In genomic region chr5:53970178-53970577, GRCm38 (mm10) we compare ENCODE assay signal across 12 mouse cellular contexts. TPM values are rescaled to one million over a fixed set of nuclear protein-coding genes. Genes with fewer than 3 reads are reported as not detected.
DNase-seq lines count a peak whose midpoint lies in the region; ATAC-seq and TF ChIP-seq lines count a peak whose summit lies in the region.
"Had no signal": no experiment of that assay in that cellular context is flagged by ENCODE, and none has a peak within 500 bp of the region (broad histone marks: within the 10 kb centered on the region; RNA-seq: fewer than 3 reads in every experiment).

No protein-coding gene starts in this region.

- DNase-seq in adrenal gland, adult 2 months = peak; percentile 53
- no peak for DNase-seq in adrenal gland, postnatal 4 days (ENCODE audit: low spot score in 2 of 2)
- peak; percentile 42 for DNase-seq in heart, postnatal 25 days (ENCODE audit: low spot score)
- peak; percentile 25 for DNase-seq in lung, embryonic 14.5 days
- no peak for DNase-seq in embryo, embryonic 11 days
- DNase-seq in right cerebral cortex, postnatal 4 days = no peak
- DNase-seq in midbrain, embryonic 10.5 days (ENCODE audit: low spot score) = no peak
- DNase-seq: forebrain, postnatal 0 days; liver, postnatal 0 days; right cerebral cortex, adult 18-20 months had no signal

- 68% methylated on average over 7 of the region's 7 CpGs for WGBS in embryonic facial prominence, embryonic 15.5 days
- WGBS in lung, embryonic 14.5 days = 50% methylated on average over 7 of the region's 7 CpGs
- 83% methylated on average over 7 of the region's 7 CpGs for WGBS in midbrain, embryonic 10.5 days

- no peak overlapping the region for H3K4me3 ChIP-seq in embryonic facial prominence, embryonic 15.5 days (replicated peaks)
- H3K4me3 ChIP-seq in lung, embryonic 14.5 days (ENCODE audit: low read depth, low read length) = no peak overlapping the region
- H3K4me3 ChIP-seq in midbrain, embryonic 10.5 days = no peak overlapping the region

- no peak for TF ChIP-seq CTCF in lung, embryonic 14.5 days (IDR thresholded peaks at IDR 0.05; ENCODE audit: low read depth)

- H3K27ac ChIP-seq in embryonic facial prominence, embryonic 15.5 days (replicated peaks) = no peak overlapping the region
- H3K27ac ChIP-seq in lung, embryonic 14.5 days (ENCODE audit: low read depth) = no peak overlapping the region
- no peak overlapping the region for H3K27ac ChIP-seq in midbrain, embryonic 10.5 days (replicated peaks)
- H3K27ac ChIP-seq: hindbrain, postnatal 0 days had no signal

- intact Hi-C loops in heart, postnatal 25 days (cut with DNase I) = loop anchor here (2.0 kb wide), 2 partner anchors 21 to 97 kb away; no protein-coding TSS in a partner anchor

- H3K4me1 ChIP-seq in embryonic facial prominence, embryonic 15.5 days = no peaks in the 10 kb centered on the region
- no peaks in the 10 kb centered on the region for H3K4me1 ChIP-seq in lung, embryonic 14.5 days (ENCODE audit: insufficient read depth)
- H3K4me1 ChIP-seq in midbrain, embryonic 10.5 days = no peaks in the 10 kb centered on the region

- H3K9me3 ChIP-seq in embryonic facial prominence, embryonic 15.5 days (replicated peaks) = no peaks in the 10 kb centered on the region
- no peaks in the 10 kb centered on the region for H3K9me3 ChIP-seq in lung, embryonic 14.5 days (ENCODE audit: low read depth, low read length)
- no peaks in the 10 kb centered on the region for H3K9me3 ChIP-seq in midbrain, embryonic 10.5 days (replicated peaks)

- 0 out of 2 replicates have a peak, but pooled peaks have one; percentile 15 for ATAC-seq in embryonic facial prominence, embryonic 15.5 days (ENCODE audit: insufficient number of reproducible peaks, low FRiP score, low TSS enrichment, low read depth)
- ATAC-seq in lung, embryonic 14.5 days (ENCODE audit: insufficient read depth) = peak; percentile 38; the same call in 1 of the 2 replicates
- ATAC-seq: forebrain, postnatal 0 days; hindbrain, postnatal 0 days; liver, postnatal 0 days had no signal

- no peak overlapping the region for H3K9ac ChIP-seq in embryonic facial prominence, embryonic 15.5 days
- H3K9ac ChIP-seq in lung, embryonic 14.5 days = no peak overlapping the region
- H3K9ac ChIP-seq: forebrain, postnatal 0 days; liver, postnatal 0 days had no signal

- no peak overlapping the region for H3K4me2 ChIP-seq in embryonic facial prominence, embryonic 15.5 days (replicated peaks)
- H3K4me2 ChIP-seq in lung, embryonic 14.5 days = no peak overlapping the region

- no peaks in the 10 kb centered on the region for H3K36me3 ChIP-seq in embryonic facial prominence, embryonic 15.5 days
- no peaks in the 10 kb centered on the region for H3K36me3 ChIP-seq in lung, embryonic 14.5 days (ENCODE audit: insufficient read depth)
- no peaks in the 10 kb centered on the region for H3K36me3 ChIP-seq in midbrain, embryonic 10.5 days

- H3K27me3 ChIP-seq in embryonic facial prominence, embryonic 15.5 days = no peaks in the 10 kb centered on the region
- no peaks in the 10 kb centered on the region for H3K27me3 ChIP-seq in lung, embryonic 14.5 days (ENCODE audit: insufficient read depth, low read length)
- no peaks in the 10 kb centered on the region for H3K27me3 ChIP-seq in midbrain, embryonic 10.5 days (ENCODE audit: low read depth, poor library complexity, severe bottlenecking)

RNA-seq across cellular contexts. Expression of gene Stim2, which starts 28.1 kb away (rescaled TPM):
- 10 to 100 TPM; 23.2 to 38.3 TPM for total RNA-seq in adrenal gland, adult 2 months (2021)
- 21.6 and 27.2 TPM in 2 replicates for polyA plus RNA-seq in adrenal gland, adult 2 months (2012; rRNA removed)
- 10 to 100 TPM; 30.3 to 31.9 TPM for total RNA-seq in adrenal gland, postnatal 4 days (2021)
- 23.5 and 24.4 TPM in 2 replicates for polyA plus RNA-seq in embryonic facial prominence, embryonic 15.5 days (2015; fragmentation: Nextera tagmentation; extraction: Ambion mirVana)
- total RNA-seq in heart, postnatal 25 days (2021) = 10 to 100 TPM; 12.4 to 16.6 TPM
- 28.2 and 30.8 TPM in 2 replicates for polyA plus RNA-seq in lung, embryonic 14.5 days (2014; fragmentation: Nextera tagmentation; extraction: Ambion mirVana)
- 12.5 and 16.7 TPM in 2 replicates for polyA plus RNA-seq in midbrain, embryonic 10.5 days (2016; fragmentation: Nextera tagmentation; extraction: Ambion mirVana)

Comparison
In these comparisons a context has a peak if more than half of its experiments do, and no peak if none do; other contexts are left out.
1. DNase-seq: peak in adrenal gland, adult 2 months (single experiment), heart, postnatal 25 days (single experiment) and lung, embryonic 14.5 days (single experiment); none in adrenal gland, postnatal 4 days (0 of 2), embryo, embryonic 11 days (single experiment), right cerebral cortex, postnatal 4 days (single experiment) and midbrain, embryonic 10.5 days (single experiment).